ENCODE assay signal across 9 mouse cellular contexts in genomic region chr8:61479506-61480214, GRCm38 (mm10). TPM values are rescaled to one million over a fixed set of nuclear protein-coding genes. Genes with fewer than 3 reads are reported as not detected.
DNase-seq lines count a peak whose midpoint lies in the region; ATAC-seq and TF ChIP-seq lines count a peak whose summit lies in the region.
"Had no signal": no experiment of that assay in that cellular context is flagged by ENCODE, and none has a peak within 500 bp of the region (broad histone marks: within the 10 kb centered on the region; RNA-seq: fewer than 3 reads in every experiment).

No protein-coding gene starts in this region.

- H3K4me1 ChIP-seq in intestine, embryonic 15.5 days (replicated peaks) = 0 out of 2 replicates have a peak, but pooled peaks cover 2% of the 10 kb centered on the region

- H3K4me2 ChIP-seq in intestine, embryonic 15.5 days (replicated peaks) = no peak overlapping the region

- peak; percentile 55 for ATAC-seq in intestine, embryonic 15.5 days
- ATAC-seq in megakaryocyte progenitor cell, adult 5-6 weeks (replicated peaks; ENCODE audit: poor library complexity) = peak; percentile 97

- TF ChIP-seq CTCF in gastrocnemius, adult 2 months (IDR thresholded peaks at IDR 0.05) = peak; percentile 68

- no peaks in the 10 kb centered on the region for H3K27me3 ChIP-seq in intestine, embryonic 15.5 days (replicated peaks)

- 52% methylated on average over 11 of the region's 11 CpGs for WGBS in intestine, embryonic 15.5 days

- no peaks in the 10 kb centered on the region for H3K36me3 ChIP-seq in intestine, embryonic 15.5 days

- peak overlapping the region; percentile 56 for H3K27ac ChIP-seq in gastrocnemius, adult 2 months
- H3K27ac ChIP-seq in intestine, embryonic 15.5 days = no peak overlapping the region
- H3K27ac ChIP-seq: macrophage had no signal

- intact Hi-C loops in gastrocnemius, adult 2 months (cut with DNase I) = loop anchor here (10.0 kb wide), 1 partner anchor 845 kb away; the partner anchor contains the start of gene Mfap3l
- intact Hi-C loops in left cerebral cortex, postnatal 10 days (cut with DNase I) = no loop called here

- DNase-seq in NIH3T3 (ENCODE audit: low read depth) (peak; percentile 67), MN1 (ENCODE audit: low spot score) (no peak)
- peak; percentile 26 to 53 for DNase-seq in cerebellum, postnatal 25 days
- DNase-seq in gastrocnemius, adult 2 months = peak; percentile 65
- peak; percentile 31 to 44 for DNase-seq in left cerebral cortex, postnatal 10 days (ENCODE audit: extremely low spot score in 1 of 2, low spot score in 2 of 2)
- peak; percentile 30 for DNase-seq in skeletal muscle tissue, adult 2 months (ENCODE audit: low read depth, low spot score)

- no peaks in the 10 kb centered on the region for H3K9me3 ChIP-seq in intestine, embryonic 15.5 days

- peak overlapping the region; percentile 50 for H3K4me3 ChIP-seq in gastrocnemius, adult 2 months
- no peak overlapping the region for H3K4me3 ChIP-seq in intestine, embryonic 15.5 days (replicated peaks)

- H3K9ac ChIP-seq in intestine, embryonic 15.5 days = no peak overlapping the region

RNA-seq across cellular contexts. Expression of gene Cbr4, which starts 7.9 kb away (rescaled TPM):
- total RNA-seq in gastrocnemius, adult 2 months (2021) = 10 to 100 TPM; 31.5 to 42.1 TPM
- 29.8 and 34.1 TPM in 2 replicates for polyA plus RNA-seq in intestine, embryonic 15.5 days (2015; fragmentation: Nextera tagmentation; extraction: Ambion mirVana)
- 10 to 100 TPM; 19.5 to 19.8 TPM for total RNA-seq in left cerebral cortex, postnatal 10 days (2021)
- total RNA-seq in megakaryocyte progenitor cell, adult 5-6 weeks (2015) = 22.8 and 22.9 TPM in 2 replicates
- 48.4 and 65.7 TPM in 2 replicates for total RNA-seq in megakaryocyte progenitor cell, adult 5-6 weeks (2017)
